Mouse (Mus musculus): ENCODE measurements around the gene Mpp3.

Mpp3 gene

GRCm38 (mm10) chr11:101979140-101979539 lies 49.1 kb downstream of the Mpp3 start:
- DNase-seq (ENCODE audit: extremely low read depth, low read depth, low spot score), result no peak

- no peak for DNase-seq (ENCODE audit: extremely low read depth, low read depth, low spot score)
Measured at GRCm38 (mm10) chr11:101976949-101977348, 51.3 kb downstream of the Mpp3 start.

GRCm38 (mm10) chr11:101974923-101975322 lies 53.3 kb downstream of the Mpp3 start:
- DNase-seq (ENCODE audit: extremely low read depth, low read depth, low spot score), result no peak

- DNase-seq (ENCODE audit: extremely low read depth, low read depth, low spot score), result no peak
Measured at GRCm38 (mm10) chr11:101974181-101974580, 54.1 kb downstream of the Mpp3 start.

- no peak for DNase-seq (ENCODE audit: extremely low read depth, low read depth, low spot score)
Measured at GRCm38 (mm10) chr11:101973496-101973895, 54.8 kb downstream of the Mpp3 start.

- DNase-seq (ENCODE audit: extremely low read depth, low read depth, low spot score), result no peak
Measured at GRCm38 (mm10) chr11:101972651-101973050, 55.6 kb downstream of the Mpp3 start.

- no peak for DNase-seq (ENCODE audit: extremely low read depth, low read depth, low spot score)
Measured at GRCm38 (mm10) chr11:101972097-101972496, 56.2 kb downstream of the Mpp3 start.

GRCm38 (mm10) chr11:101971410-101971809 lies 56.9 kb downstream of the Mpp3 start:
- no peak for DNase-seq (ENCODE audit: extremely low read depth, low read depth, low spot score)

GRCm38 (mm10) chr11:101969835-101970234 lies 58.4 kb downstream of the Mpp3 start:
- no peak for DNase-seq (ENCODE audit: extremely low read depth, low read depth, low spot score)

GRCm38 (mm10) chr11:101968791-101969190 lies 59.5 kb downstream of the Mpp3 start:
- no peak for DNase-seq (ENCODE audit: extremely low read depth, low read depth, low spot score)

- DNase-seq (ENCODE audit: extremely low read depth, low read depth, low spot score), result no peak
Measured at GRCm38 (mm10) chr11:101968311-101968710, 60.0 kb downstream of the Mpp3 start.

- DNase-seq (ENCODE audit: extremely low read depth, low read depth, low spot score), result no peak
Measured at GRCm38 (mm10) chr11:101966965-101967614, 61.2 kb downstream of the Mpp3 start, which contains the start of gene Sost. Gene Sost (minus strand): TSS chr11:101967015.

GRCm38 (mm10) chr11:101965553-101965952 lies 62.7 kb downstream of the Mpp3 start:
- no peak for DNase-seq (ENCODE audit: extremely low read depth, low read depth, low spot score)

- DNase-seq (ENCODE audit: extremely low read depth, low read depth, low spot score), result no peak
Measured at GRCm38 (mm10) chr11:101964647-101965046, 63.6 kb downstream of the Mpp3 start.

- DNase-seq (ENCODE audit: extremely low read depth, low read depth, low spot score), result no peak
Measured at GRCm38 (mm10) chr11:101963473-101964291, 64.6 kb downstream of the Mpp3 start.

GRCm38 (mm10) chr11:101963043-101963442 lies 65.2 kb downstream of the Mpp3 start:
- DNase-seq (ENCODE audit: extremely low read depth, low read depth, low spot score), result no peak

- no peak for DNase-seq (ENCODE audit: extremely low read depth, low read depth, low spot score)
Measured at GRCm38 (mm10) chr11:101957476-101957875, 70.8 kb downstream of the Mpp3 start.

GRCm38 (mm10) chr11:101953441-101953840 lies 74.8 kb downstream of the Mpp3 start:
- no peak for DNase-seq (ENCODE audit: extremely low read depth, low read depth, low spot score)

GRCm38 (mm10) chr11:101952541-101953341 lies 75.5 kb downstream of the Mpp3 start:
- DNase-seq (ENCODE audit: extremely low read depth, low read depth, low spot score), result no peak

GRCm38 (mm10) chr11:101950021-101950420 lies 78.2 kb downstream of the Mpp3 start:
- no peak for DNase-seq (ENCODE audit: extremely low read depth, low read depth, low spot score)

Data from fat pad, adult 2 months (tissue).